Mouse (Mus musculus) midbrain, embryonic 14.5 days (tissue): ENCODE results near the gene Aicda. TPM values are rescaled to one million over a fixed set of nuclear protein-coding genes. Genes with fewer than 3 reads are reported as not detected.

ENCODE experiments used
- ATAC-seq: fragments of 200-750 bp; cut with Nextera tagmentation; 2 replicates; pipeline ENCODE4 v1.8.0; 2017; ENCODE audit warnings: moderate number of reproducible peaks, moderate library complexity; ENCODE audit not compliant: low FRiP score, low TSS enrichment
- DNase-seq: peaks from one replicate; pipeline ENCODE4 v3.0.0-alpha.2; 2015
- H3K27ac ChIP-seq: fragments of 300-500 bp; sonication (generic); replicated peaks from 2 replicates; pipeline ENCODE4 v1.5.1; 2014; ENCODE audit warnings: mild to moderate bottlenecking, low read depth, low read length, moderate library complexity
- H3K27me3 ChIP-seq: fragments of 300-500 bp; sonication (generic); 2 replicates; pipeline ENCODE4 v1.6.1; 2014; ENCODE audit warnings: low read length, control low read depth, mixed read lengths; ENCODE audit not compliant: control insufficient read depth, insufficient read depth
- H3K36me3 ChIP-seq: fragments of 300-500 bp; sonication (generic); 2 replicates; pipeline ENCODE4 v1.6.1; 2014; ENCODE audit warnings: low read length, control low read depth; ENCODE audit not compliant: control insufficient read depth, insufficient read depth
- H3K4me1 ChIP-seq: fragments of 300-500 bp; sonication (generic); 2 replicates; pipeline ENCODE4 v1.6.1; 2014; ENCODE audit warnings: mild to moderate bottlenecking, antibody characterized with exemption, low read length, control low read depth; ENCODE audit not compliant: control insufficient read depth, insufficient read depth
- H3K4me2 ChIP-seq: fragments of 300-500 bp; sonication (generic); 2 replicates; pipeline ENCODE4 v1.6.1; 2014; ENCODE audit warnings: mild to moderate bottlenecking, low read length, moderate library complexity
- H3K4me3 ChIP-seq: fragments of 300-500 bp; sonication (generic); replicated peaks from 2 replicates; pipeline ENCODE4 v1.5.1; 2014; ENCODE audit warnings: low read depth, low read length
- H3K9ac ChIP-seq: fragments of 300-500 bp; sonication (generic); replicated peaks from 2 replicates; pipeline ENCODE4 v1.6.1; 2014; ENCODE audit warnings: mild to moderate bottlenecking, low read length, moderate library complexity
- H3K9me3 ChIP-seq: fragments of 300-500 bp; sonication (generic); 2 replicates; pipeline ENCODE4 v1.6.1; 2016; ENCODE audit warnings: low read length, control low read depth, mixed read lengths; ENCODE audit not compliant: control insufficient read depth
- WGBS: fragments of 180-500 bp; shearing (Covaris S2); extraction: QIAGEN DNeasy Blood & Tissue Kit; methylation state at CpG from one replicate; pipeline ENCODE4 v1.1.7; 2014; 5-methylcytosine and 5-hydroxymethylcytosine counted together
- polyA plus RNA-seq: library from polyadenylated mRNA; unstranded; fragments of >200 nt; fragmentation: Nextera tagmentation; extraction: Ambion mirVana; gene quantifications from 2 replicates; pipeline ENCODE4 v1.2.1, GENCODE M21; 2014

Aicda gene
- polyA plus RNA-seq, 1 experiment from 2014 or later = 0.95 TPM

GRCm38 (mm10) chr6:122600066-122600646 is 46.6 kb downstream of the Aicda start:
- no peak overlapping the region for H3K4me3 ChIP-seq
- WGBS = 81% methylated on average over 7 of the region's 7 CpGs
- H3K4me2 ChIP-seq = no peak overlapping the region
- no peaks in the 10 kb centered on the region for H3K4me1 ChIP-seq
- no peak for DNase-seq
- no peaks in the 10 kb centered on the region for H3K9me3 ChIP-seq
- H3K27me3 ChIP-seq = no peaks in the 10 kb centered on the region
- H3K27ac ChIP-seq = no peak overlapping the region
- no peak overlapping the region for H3K9ac ChIP-seq
- H3K36me3 ChIP-seq = no peaks in the 10 kb centered on the region
- no peak for ATAC-seq

- H3K4me3 ChIP-seq = no peak overlapping the region
- WGBS = 92% methylated on average over 4 of the region's 4 CpGs
- no peaks in the 10 kb centered on the region for H3K9me3 ChIP-seq
These were observed 47.4 kb downstream of the Aicda start for GRCm38 (mm10) chr6:122601031-122601430.

GRCm38 (mm10) chr6:122601615-122602014 is 48.0 kb downstream of the Aicda start:
- no peaks in the 10 kb centered on the region for H3K27me3 ChIP-seq
- H3K4me3 ChIP-seq = no peak overlapping the region
- ATAC-seq (no peak), DNase-seq (no peak)
- peak overlapping the region; percentile 54 for H3K4me2 ChIP-seq
- no peak overlapping the region for H3K27ac ChIP-seq
- no peaks in the 10 kb centered on the region for H3K9me3 ChIP-seq
- H3K36me3 ChIP-seq = no peaks in the 10 kb centered on the region
- WGBS = 89% methylated on average over 3 of the region's 3 CpGs
- H3K9ac ChIP-seq = no peak overlapping the region
- H3K4me1 ChIP-seq = no peaks in the 10 kb centered on the region

More at GRCm38 (mm10) chr6:122601031-122601430, 47.4 kb downstream of the Aicda start:
- H3K4me2 ChIP-seq = no peak overlapping the region
- no peak overlapping the region for H3K9ac ChIP-seq
- ATAC-seq = no peak
- H3K36me3 ChIP-seq = no peaks in the 10 kb centered on the region
- no peaks in the 10 kb centered on the region for H3K4me1 ChIP-seq
- no peaks in the 10 kb centered on the region for H3K27me3 ChIP-seq
- H3K27ac ChIP-seq = no peak overlapping the region
- DNase-seq = no peak

GRCm38 (mm10) chr6:122602242-122602991 is 48.8 kb downstream of the Aicda start, which contains the start of gene Apobec1:
Gene Apobec1, minus strand, starts transcription at chr6:122602444.
- H3K27ac ChIP-seq = no peak within 1 kb of the TSS
- no peaks in the 10 kb centered on the region for H3K4me1 ChIP-seq
- ATAC-seq = peak; percentile 66; the same call in 1 of the 2 replicates
- peak within 1 kb of the TSS; percentile 37; the same call in 1 of the 2 replicates for H3K9ac ChIP-seq
- H3K36me3 ChIP-seq = no peaks in the 10 kb centered on the region
- H3K4me2 ChIP-seq = peak within 1 kb of the TSS; percentile 54
- H3K9me3 ChIP-seq = no peaks in the 10 kb centered on the region
- peak; percentile 77 for DNase-seq
- 8% methylated on average over 22 of the region's 22 CpGs for WGBS
- peak within 1 kb of the TSS; percentile 29 for H3K4me3 ChIP-seq
- H3K27me3 ChIP-seq = no peaks in the 10 kb centered on the region

- H3K4me3 ChIP-seq = no peak overlapping the region
- WGBS = 76% methylated on average over 1 of the region's 1 CpGs
- no peak for ATAC-seq
These were observed 49.4 kb downstream of the Aicda start for GRCm38 (mm10) chr6:122602992-122603322.

GRCm38 (mm10) chr6:122604260-122604659 is 50.7 kb downstream of the Aicda start:
- Histone ChIP-seq H3K4me1 (no peaks in the 10 kb centered on the region), H3K36me3 (no peaks in the 10 kb centered on the region), H3K4me2 (no peak overlapping the region), H3K9me3 (no peaks in the 10 kb centered on the region), H3K27me3 (no peaks in the 10 kb centered on the region), H3K27ac (no peak overlapping the region), H3K9ac (no peak overlapping the region), H3K4me3 (no peak overlapping the region)
- ATAC-seq (no peak), DNase-seq (no peak)

More at GRCm38 (mm10) chr6:122602992-122603322, 49.4 kb downstream of the Aicda start:
- peak overlapping the region; percentile 54 for H3K4me2 ChIP-seq
- no peak overlapping the region for H3K9ac ChIP-seq
- H3K36me3 ChIP-seq = no peaks in the 10 kb centered on the region
- H3K27ac ChIP-seq = no peak overlapping the region
- no peak for DNase-seq
- H3K27me3 ChIP-seq = no peaks in the 10 kb centered on the region
- H3K4me1 ChIP-seq = no peaks in the 10 kb centered on the region
- H3K9me3 ChIP-seq = no peaks in the 10 kb centered on the region

- Histone ChIP-seq H3K36me3 (no peaks in the 10 kb centered on the region), H3K27me3 (no peaks in the 10 kb centered on the region), H3K4me2 (no peak overlapping the region), H3K9me3 (no peaks in the 10 kb centered on the region), H3K4me3 (no peak overlapping the region), H3K9ac (no peak overlapping the region), H3K27ac (no peak overlapping the region), H3K4me1 (no peaks in the 10 kb centered on the region)
- no peak for ATAC-seq
- 91% methylated on average over 8 of the region's 8 CpGs for WGBS
- no peak for DNase-seq
These were observed 51.9 kb downstream of the Aicda start for GRCm38 (mm10) chr6:122605483-122605882.

- no peak overlapping the region for H3K4me3 ChIP-seq
- no peaks in the 10 kb centered on the region for H3K9me3 ChIP-seq
- no peak overlapping the region for H3K27ac ChIP-seq
- H3K36me3 ChIP-seq = no peaks in the 10 kb centered on the region
- H3K9ac ChIP-seq = no peak overlapping the region
- no peak overlapping the region for H3K4me2 ChIP-seq
- no peaks in the 10 kb centered on the region for H3K4me1 ChIP-seq
- ATAC-seq = no peak
- no peak for DNase-seq
- no peaks in the 10 kb centered on the region for H3K27me3 ChIP-seq
- 93% methylated on average over 11 of the region's 11 CpGs for WGBS
These were observed 53.1 kb downstream of the Aicda start for GRCm38 (mm10) chr6:122606661-122607060.

- Histone ChIP-seq H3K9ac (no peak overlapping the region), H3K36me3 (no peaks in the 10 kb centered on the region), H3K4me2 (no peak overlapping the region), H3K27me3 (no peaks in the 10 kb centered on the region), H3K4me1 (no peaks in the 10 kb centered on the region), H3K9me3 (no peaks in the 10 kb centered on the region), H3K4me3 (no peak overlapping the region), H3K27ac (no peak overlapping the region)
- DNase-seq (no peak), ATAC-seq (no peak)
- WGBS = 93% methylated on average over 12 of the region's 12 CpGs
These were observed 54.1 kb downstream of the Aicda start for GRCm38 (mm10) chr6:122607700-122608099.
